Mouse (Mus musculus) hindlimb bud, embryonic 11.5 days (tissue): ENCODE results near the gene Shprh.
"Not testable (repeated sequence)": the region's sequence is repeated elsewhere in the genome, so short reads cannot be mapped to it uniquely, and the experiment has no call there.

Source experiments
- DNase-seq: peaks from one replicate; pipeline ENCODE4 v3.0.0-alpha.2; 2012; ENCODE audit warnings: low read depth, low spot score; ENCODE audit errors: extremely low spot score

The Shprh gene

GRCm38 (mm10) chr10:11242988-11243387, 93.8 kb downstream of the Shprh start:
- not testable (repeated sequence) for DNase-seq

- no peak for DNase-seq
Measured at GRCm38 (mm10) chr10:11248210-11248609, 99.0 kb downstream of the Shprh start.

- no peak for DNase-seq
Measured at GRCm38 (mm10) chr10:11250247-11250997, 101.2 kb downstream of the Shprh start.

GRCm38 (mm10) chr10:11253581-11253980, 104.4 kb downstream of the Shprh start:
- not testable (repeated sequence) for DNase-seq

GRCm38 (mm10) chr10:11260119-11260518, 110.9 kb downstream of the Shprh start:
- DNase-seq = no peak

- DNase-seq = not testable (repeated sequence)
Measured at GRCm38 (mm10) chr10:11262292-11262691, 113.1 kb downstream of the Shprh start.

- not testable (repeated sequence) for DNase-seq
Measured at GRCm38 (mm10) chr10:11263795-11264194, 114.6 kb downstream of the Shprh start.
